Mouse (Mus musculus) midbrain, postnatal 0 days (tissue): ENCODE measurements around the gene Mpp6. TPM values are rescaled to one million over a fixed set of nuclear protein-coding genes. Genes with fewer than 3 reads are reported as not detected.

Source experiments
- ATAC-seq: fragments of 200-750 bp; cut with Nextera tagmentation; 2 replicates; pipeline ENCODE4 v1.8.0; 2017; ENCODE audit warnings: moderate number of reproducible peaks, mild to moderate bottlenecking, moderate TSS enrichment, moderate library complexity; ENCODE audit not compliant: low FRiP score
- DNase-seq: peaks from one replicate; pipeline ENCODE4 v3.0.0-alpha.2; 2015; ENCODE audit warnings: low spot score
- H3K27ac ChIP-seq: fragments of 300-500 bp; sonication (generic); 2 replicates; pipeline ENCODE4 v1.5.1; 2014; ENCODE audit warnings: low read depth, mild to moderate bottlenecking, low read length, mixed read lengths
- H3K27me3 ChIP-seq: fragments of 300-500 bp; sonication (generic); 2 replicates; pipeline ENCODE4 v1.6.1; 2014; ENCODE audit warnings: low read length, control low read depth, mixed read lengths; ENCODE audit not compliant: insufficient read depth
- H3K36me3 ChIP-seq: fragments of 300-500 bp; sonication (generic); 2 replicates; pipeline ENCODE4 v1.6.1; 2014; ENCODE audit warnings: low read length, control low read depth, mixed read lengths; ENCODE audit not compliant: insufficient read depth
- H3K4me1 ChIP-seq: fragments of 300-500 bp; sonication (generic); 2 replicates; pipeline ENCODE4 v1.6.1; 2014; ENCODE audit warnings: mild to moderate bottlenecking, control low read depth, antibody characterized with exemption, low read length, mixed read lengths; ENCODE audit not compliant: insufficient read depth
- H3K4me2 ChIP-seq: fragments of 300-500 bp; sonication (generic); 2 replicates; pipeline ENCODE4 v1.6.1; 2014; ENCODE audit warnings: low read depth, mild to moderate bottlenecking, low read length, mixed read lengths; ENCODE audit not compliant: poor library complexity, severe bottlenecking
- H3K4me3 ChIP-seq: fragments of 300-500 bp; sonication (generic); 2 replicates; pipeline ENCODE4 v1.5.1; 2014; ENCODE audit warnings: low read depth, mild to moderate bottlenecking, low read length, moderate library complexity
- H3K9ac ChIP-seq: fragments of 300-500 bp; sonication (generic); replicated peaks from 2 replicates; pipeline ENCODE4 v1.6.1; 2014; ENCODE audit warnings: mild to moderate bottlenecking, low read length, moderate library complexity, mixed read lengths; ENCODE audit not compliant: poor library complexity, severe bottlenecking
- H3K9me3 ChIP-seq: fragments of 300-500 bp; sonication (generic); 2 replicates; pipeline ENCODE4 v1.6.1; 2016; ENCODE audit warnings: low read length, control low read depth
- CTCF ChIP-seq: IDR thresholded peaks from 2 replicates; pipeline ENCODE4 v1.5.1; 2016; ENCODE audit warnings: antibody characterized with exemption, mild to moderate bottlenecking
- WGBS: fragments of 180-500 bp; shearing (Covaris S2); extraction: QIAGEN DNeasy Blood & Tissue Kit; methylation state at CpG from one replicate; pipeline ENCODE4 v1.1.7; 2014; 5-methylcytosine and 5-hydroxymethylcytosine counted together
- polyA plus RNA-seq: library from polyadenylated mRNA; unstranded; fragments of >200 nt; fragmentation: Nextera tagmentation; extraction: Ambion mirVana; gene quantifications from 2 replicates; pipeline ENCODE4 v1.2.1, GENCODE M21; 2015
- total RNA-seq: library from RNA; depleted of rRNA; stranded (reverse); fragments of >200 nt; gene quantifications from 2 replicates; pipeline ENCODE4 v1.2.3, GENCODE M21; 2014

The Mpp6 gene
- total and polyA plus RNA-seq, 2 experiments from 2014 or later = 53.9 to 56.1 TPM

GRCm38 (mm10) chr6:50126331-50126730 lies 16.3 kb downstream of the Mpp6 start:
- no peak for TF ChIP-seq CTCF
- Histone ChIP-seq H3K4me2 (no peak overlapping the region), H3K27me3 (no peaks in the 10 kb centered on the region), H3K9ac (no peak overlapping the region), H3K36me3 (no peaks in the 10 kb centered on the region), H3K4me3 (no peak overlapping the region), H3K4me1 (no peaks in the 10 kb centered on the region), H3K27ac (no peak overlapping the region), H3K9me3 (no peaks in the 10 kb centered on the region)
- DNase-seq (no peak), ATAC-seq (no peak)
- WGBS = 92% methylated on average over 2 of the region's 2 CpGs

- H3K27ac ChIP-seq = no peak overlapping the region
- WGBS = 96% methylated on average over 6 of the region's 6 CpGs
- no peaks in the 10 kb centered on the region for H3K27me3 ChIP-seq
- H3K9ac ChIP-seq = no peak overlapping the region
- no peak overlapping the region for H3K4me2 ChIP-seq
- H3K4me3 ChIP-seq = no peak overlapping the region
- H3K9me3 ChIP-seq = no peaks in the 10 kb centered on the region
- no peak for TF ChIP-seq CTCF
- H3K36me3 ChIP-seq = no peaks in the 10 kb centered on the region
- ATAC-seq (no peak), DNase-seq (no peak)
- H3K4me1 ChIP-seq = no peaks in the 10 kb centered on the region
These were observed 17.5 kb downstream of the Mpp6 start for GRCm38 (mm10) chr6:50127536-50127935.

GRCm38 (mm10) chr6:50137651-50138050 lies 27.6 kb downstream of the Mpp6 start:
- 87% methylated on average over 3 of the region's 3 CpGs for WGBS
- Histone ChIP-seq H3K4me3 (no peak overlapping the region), H3K9me3 (no peaks in the 10 kb centered on the region), H3K27ac (no peak overlapping the region), H3K9ac (no peak overlapping the region), H3K4me2 (no peak overlapping the region), H3K4me1 (no peaks in the 10 kb centered on the region), H3K27me3 (no peaks in the 10 kb centered on the region), H3K36me3 (no peaks in the 10 kb centered on the region)
- TF ChIP-seq CTCF = no peak
- ATAC-seq = no peak
- DNase-seq = no peak

- no peak for TF ChIP-seq CTCF
- Histone ChIP-seq H3K9me3 (no peaks in the 10 kb centered on the region), H3K4me3 (no peak overlapping the region), H3K4me1 (no peaks in the 10 kb centered on the region), H3K36me3 (no peaks in the 10 kb centered on the region), H3K4me2 (no peak overlapping the region), H3K9ac (no peak overlapping the region), H3K27me3 (no peaks in the 10 kb centered on the region), H3K27ac (no peak overlapping the region)
- DNase-seq = no peak
- no peak for ATAC-seq
- WGBS = 90% methylated on average over 3 of the region's 3 CpGs
These were observed 29.5 kb downstream of the Mpp6 start for GRCm38 (mm10) chr6:50139526-50139925.

- H3K9me3 ChIP-seq = no peaks in the 10 kb centered on the region
- no peak for ATAC-seq
These were observed 36.1 kb downstream of the Mpp6 start for GRCm38 (mm10) chr6:50146158-50146557.

GRCm38 (mm10) chr6:50149378-50149777 lies 39.3 kb downstream of the Mpp6 start:
- WGBS = 90% methylated on average over 4 of the region's 4 CpGs
- no peaks in the 10 kb centered on the region for H3K27me3 ChIP-seq

More at GRCm38 (mm10) chr6:50146158-50146557, 36.1 kb downstream of the Mpp6 start:
- H3K36me3 ChIP-seq = no peaks in the 10 kb centered on the region
- no peaks in the 10 kb centered on the region for H3K27me3 ChIP-seq
- H3K27ac ChIP-seq = no peak overlapping the region
- DNase-seq = no peak
- no peak overlapping the region for H3K9ac ChIP-seq
- no peak overlapping the region for H3K4me2 ChIP-seq
- no peaks in the 10 kb centered on the region for H3K4me1 ChIP-seq
- no peak overlapping the region for H3K4me3 ChIP-seq
- TF ChIP-seq CTCF = no peak

More at GRCm38 (mm10) chr6:50149378-50149777, 39.3 kb downstream of the Mpp6 start:
- Histone ChIP-seq H3K36me3 (no peaks in the 10 kb centered on the region), H3K9me3 (no peaks in the 10 kb centered on the region), H3K4me3 (no peak overlapping the region), H3K27ac (no peak overlapping the region), H3K9ac (no peak overlapping the region), H3K4me1 (no peaks in the 10 kb centered on the region), H3K4me2 (no peak overlapping the region)
- TF ChIP-seq CTCF = no peak
- no peak for DNase-seq
- ATAC-seq = no peak
